Mouse (Mus musculus) liver, postnatal 0 days (tissue): ENCODE measurements around the gene Ccdc30. TPM values are rescaled to one million over a fixed set of nuclear protein-coding genes. Genes with fewer than 3 reads are reported as not detected.

Experiments used
- ATAC-seq: fragments of 200-750 bp; cut with Nextera tagmentation; 2 replicates; pipeline ENCODE4 v1.8.0; 2017; ENCODE audit warnings: mild to moderate bottlenecking, moderate library complexity
- DNase-seq: peaks from one replicate; pipeline ENCODE4 v3.0.0-alpha.2; 2016
- H3K27ac ChIP-seq: fragments of 300-500 bp; sonication (generic); 2 replicates; pipeline ENCODE4 v1.5.1; 2014; ENCODE audit warnings: antibody characterized with exemption, moderate library complexity, mild to moderate bottlenecking, low read depth
- H3K27me3 ChIP-seq: fragments of 300-500 bp; sonication (generic); 2 replicates; pipeline ENCODE4 v1.6.1; 2014; ENCODE audit warnings: low read length, control low read depth, mixed read lengths; ENCODE audit not compliant: insufficient read depth
- H3K36me3 ChIP-seq: fragments of 300-500 bp; sonication (generic); replicated peaks from 2 replicates; pipeline ENCODE4 v1.6.1; 2014; ENCODE audit warnings: mild to moderate bottlenecking, control low read depth, low read length, moderate library complexity, mixed read lengths; ENCODE audit not compliant: insufficient read depth
- H3K4me1 ChIP-seq: fragments of 300-500 bp; sonication (generic); 2 replicates; pipeline ENCODE4 v1.6.1; 2014; ENCODE audit warnings: antibody characterized with exemption, mild to moderate bottlenecking, control low read depth; ENCODE audit not compliant: insufficient read depth
- H3K4me2 ChIP-seq: fragments of 300-500 bp; sonication (generic); 2 replicates; pipeline ENCODE4 v1.6.1; 2014; ENCODE audit warnings: low read depth, mild to moderate bottlenecking, low read length, moderate library complexity, mixed read lengths
- H3K4me3 ChIP-seq: fragments of 300-500 bp; sonication (generic); 2 replicates; pipeline ENCODE4 v1.5.1; 2014; ENCODE audit warnings: low read depth, low read length
- H3K9ac ChIP-seq: fragments of 300-500 bp; sonication (generic); replicated peaks from 2 replicates; pipeline ENCODE4 v1.6.1; 2014; ENCODE audit warnings: mild to moderate bottlenecking, moderate library complexity
- H3K9me3 ChIP-seq: fragments of 300-500 bp; sonication (generic); 2 replicates; pipeline ENCODE4 v1.6.1; 2016; ENCODE audit warnings: mild to moderate bottlenecking, control low read depth, low read length, mixed read lengths
- CTCF ChIP-seq: sonication (generic); IDR thresholded peaks from 2 replicates; pipeline ENCODE4 v1.5.1; 2016; ENCODE audit warnings: antibody characterized with exemption, low read depth
- EP300 ChIP-seq: IDR thresholded peaks from 2 replicates; pipeline ENCODE4 v1.6.1; 2016; ENCODE audit warnings: antibody characterized with exemption, low read depth, mild to moderate bottlenecking
- WGBS: fragments of 180-500 bp; shearing (Covaris S2); extraction: QIAGEN DNeasy Blood & Tissue Kit; methylation state at CpG from one replicate; pipeline ENCODE4 v1.1.7; 2014; ENCODE audit not compliant: insufficient replicate concordance; 5-methylcytosine and 5-hydroxymethylcytosine counted together
- polyA plus RNA-seq: library from polyadenylated mRNA; unstranded; fragments of >200 nt; fragmentation: Nextera tagmentation; extraction: Ambion mirVana; gene quantifications from 2 replicates; pipeline ENCODE4 v1.2.1, GENCODE M21; 2015

Gene Ccdc30
- polyA plus RNA-seq, 1 experiment from 2014 or later: 2.4 TPM

DNA sequence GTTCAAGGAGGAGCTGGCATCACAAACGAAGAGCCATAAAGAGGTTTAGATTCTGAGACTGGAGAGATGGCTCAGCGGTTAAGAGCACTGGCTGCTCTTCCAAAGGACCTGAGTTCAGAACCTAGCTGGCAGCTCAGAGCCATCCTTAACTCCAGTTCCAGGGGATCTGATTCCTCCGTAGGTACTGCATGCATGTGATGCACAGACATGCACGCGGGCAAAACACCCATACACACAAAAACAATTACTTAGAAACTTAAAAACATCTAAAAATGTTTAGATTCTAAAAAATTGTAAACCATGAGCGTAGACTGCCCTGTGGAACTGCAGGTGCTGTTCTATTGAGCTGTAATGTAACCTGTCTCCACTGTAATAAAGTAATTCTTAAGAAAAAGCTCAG is 45.9 kb downstream of the Ccdc30 start:
- ATAC-seq: no peak
- DNase-seq: no peak
- TF ChIP-seq EP300 (no peak), CTCF (no peak)
- H3K9ac ChIP-seq: no peak overlapping the region
- H3K27ac ChIP-seq: no peak overlapping the region
- WGBS: 83% methylated on average over 6 of the region's 6 CpGs
- no peaks in the 10 kb centered on the region for H3K4me1 ChIP-seq
- H3K36me3 ChIP-seq: no peaks in the 10 kb centered on the region
- no peak overlapping the region for H3K4me2 ChIP-seq
- no peaks in the 10 kb centered on the region for H3K27me3 ChIP-seq
- no peaks in the 10 kb centered on the region for H3K9me3 ChIP-seq
- no peak overlapping the region for H3K4me3 ChIP-seq

DNA sequence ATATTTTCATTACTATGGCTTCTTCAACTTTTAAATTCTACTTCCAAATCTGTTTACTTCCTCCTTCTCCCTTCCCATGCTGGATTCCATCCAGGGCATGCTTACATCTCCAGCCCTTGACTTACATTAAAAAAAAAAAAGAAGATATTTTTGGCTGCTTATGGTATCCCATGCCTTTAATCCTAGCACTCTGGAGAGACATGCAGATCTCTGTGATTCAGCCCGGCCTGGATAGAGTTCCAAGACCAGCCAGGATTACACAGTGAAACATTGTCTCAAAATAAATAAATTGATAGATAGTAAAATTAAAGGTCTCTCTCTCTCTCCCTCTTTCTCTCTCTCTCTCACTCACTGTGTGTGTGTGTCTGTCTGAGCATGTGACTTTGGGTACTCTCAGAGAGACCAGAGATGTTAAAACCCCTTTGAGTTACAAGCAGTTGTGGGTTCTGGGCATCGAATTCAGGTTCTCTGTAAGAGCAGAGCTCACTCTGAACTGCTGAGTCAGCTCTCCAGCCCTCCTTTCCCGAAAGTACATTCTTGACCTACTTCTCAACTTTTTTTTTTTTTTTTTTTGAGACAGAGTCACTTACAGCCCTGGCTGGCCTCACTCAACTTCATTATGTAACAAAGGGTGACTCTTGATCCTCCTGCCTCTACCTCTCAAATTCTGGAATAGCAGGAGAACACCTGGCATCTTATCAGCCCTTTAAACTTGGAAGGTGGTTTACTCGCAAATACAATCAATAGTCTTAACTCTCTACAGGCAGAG is 48.4 kb downstream of the Ccdc30 start:
- Histone ChIP-seq H3K9ac (no peak overlapping the region), H3K9me3 (no peaks in the 10 kb centered on the region), H3K4me3 (no peak overlapping the region), H3K4me2 (no peak overlapping the region), H3K36me3 (no peaks in the 10 kb centered on the region), H3K4me1 (no peaks in the 10 kb centered on the region), H3K27me3 (no peaks in the 10 kb centered on the region), H3K27ac (no peak overlapping the region)
- no peak for ATAC-seq
- DNase-seq: no peak
- TF ChIP-seq CTCF (no peak), EP300 (no peak)
- 49% methylated on average over 4 of the region's 4 CpGs for WGBS

DNA sequence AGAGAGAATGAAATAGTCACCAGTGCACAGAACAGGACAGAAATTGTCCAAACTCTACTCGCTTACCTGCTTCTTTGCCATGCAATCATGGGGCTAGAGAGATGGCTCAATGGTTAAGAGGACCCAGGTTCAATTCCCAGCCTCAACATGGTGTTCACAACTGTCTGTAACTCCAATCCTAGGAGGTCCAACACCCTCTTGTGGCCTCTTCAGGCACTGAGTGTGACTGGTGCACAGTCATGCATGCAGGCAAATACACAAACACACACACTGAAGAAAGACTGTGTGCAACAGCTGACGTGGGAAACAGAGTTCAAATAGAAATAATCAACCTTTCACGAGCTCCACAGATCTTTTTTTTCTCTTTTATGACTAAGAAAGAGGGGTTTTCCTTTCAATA is 53.1 kb downstream of the Ccdc30 start:
- no peaks in the 10 kb centered on the region for H3K36me3 ChIP-seq
- peaks cover 4% of the 10 kb centered on the region; the same call in 1 of the 2 replicates for H3K4me1 ChIP-seq
- no peak for TF ChIP-seq EP300
- TF ChIP-seq CTCF: no peak
- 66% methylated on average over 3 of the region's 3 CpGs for WGBS
- no peak overlapping the region for H3K4me3 ChIP-seq
- ATAC-seq (no peak), DNase-seq (no peak)
- H3K4me2 ChIP-seq: no peak overlapping the region
- no peak overlapping the region for H3K9ac ChIP-seq
- H3K9me3 ChIP-seq: no peaks in the 10 kb centered on the region
- no peak overlapping the region for H3K27ac ChIP-seq
- no peaks in the 10 kb centered on the region for H3K27me3 ChIP-seq

DNA sequence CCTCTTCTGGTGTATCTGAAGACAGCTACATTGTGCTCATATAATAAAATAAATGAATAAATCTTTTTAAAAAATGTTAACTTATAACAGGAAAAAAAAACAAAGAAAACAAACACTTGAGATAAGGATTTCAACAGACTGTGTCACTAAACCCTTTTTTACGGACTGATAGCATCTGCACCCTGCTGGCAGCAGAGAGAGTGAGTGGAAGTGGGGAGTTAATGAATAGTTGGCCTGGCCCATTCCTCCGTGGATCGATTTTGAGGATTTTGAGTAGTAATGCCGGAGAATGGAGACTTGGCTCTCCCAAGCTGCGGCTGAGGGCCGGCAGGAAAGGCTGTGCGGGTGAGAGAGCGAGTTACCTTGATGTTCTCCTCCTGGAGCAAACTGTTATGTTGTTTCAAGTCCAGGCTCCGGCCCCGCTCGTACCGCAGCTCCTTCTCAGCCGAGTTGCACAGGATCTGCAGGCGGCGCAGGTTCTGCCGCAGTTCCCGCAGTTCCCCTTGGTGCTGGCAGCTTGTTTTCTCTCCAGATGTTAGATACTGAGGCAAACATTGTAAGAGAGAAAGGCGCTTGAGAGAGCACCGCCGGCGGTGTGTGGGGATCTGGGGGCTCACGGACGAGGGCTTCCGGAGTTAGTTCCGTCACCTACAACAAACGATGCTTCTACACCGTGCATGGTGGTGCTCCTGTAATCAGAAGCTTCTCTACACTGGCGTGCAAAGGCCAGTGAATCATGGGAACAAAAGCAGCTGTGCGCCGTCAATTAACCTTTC is 55.9 kb downstream of the Ccdc30 start:
- Histone ChIP-seq H3K27me3 (no peaks in the 10 kb centered on the region), H3K4me2 (peak overlapping the region; percentile 77), H3K9me3 (no peaks in the 10 kb centered on the region), H3K27ac (0 out of 2 replicates have a peak overlapping the region, but pooled peaks have one; percentile 6), H3K36me3 (no peaks in the 10 kb centered on the region), H3K4me3 (peak overlapping the region; percentile 52), H3K9ac (peak overlapping the region; percentile 55), H3K4me1 (peaks cover 4% of the 10 kb centered on the region; the same call in 1 of the 2 replicates)
- TF ChIP-seq EP300 (no peak), CTCF (peak; percentile 3; the same call in 1 of the 2 replicates)
- peak; percentile 17 for DNase-seq
- ATAC-seq: peak; percentile 25; the same call in 1 of the 2 replicates
- WGBS: 11% methylated on average over 30 of the region's 30 CpGs

DNA sequence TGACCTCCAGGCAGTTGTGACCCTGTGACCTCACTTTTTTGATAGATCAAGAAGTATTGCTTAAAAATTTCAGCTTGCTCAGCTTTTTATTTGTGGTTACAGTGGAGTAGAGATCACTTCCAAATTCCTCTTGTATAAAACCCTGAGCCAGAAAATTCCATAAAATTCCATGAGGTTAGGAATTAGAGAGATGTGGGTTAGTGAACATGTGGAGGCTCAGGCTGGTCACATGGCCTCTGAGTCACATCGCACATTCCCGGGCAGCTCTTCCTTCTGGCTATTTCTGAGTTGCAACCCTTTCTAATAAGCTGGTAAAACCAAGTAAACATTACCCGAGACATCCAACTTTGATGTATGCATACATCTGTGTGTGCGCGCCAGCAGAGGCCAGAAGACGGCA is 69.8 kb downstream of the Ccdc30 start:
- no peak overlapping the region for H3K27ac ChIP-seq
- DNase-seq (no peak), ATAC-seq (no peak)
- no peak overlapping the region for H3K9ac ChIP-seq
- H3K4me2 ChIP-seq: no peak overlapping the region
- H3K4me3 ChIP-seq: no peak overlapping the region
- no peaks in the 10 kb centered on the region for H3K36me3 ChIP-seq
- no peaks in the 10 kb centered on the region for H3K9me3 ChIP-seq
- WGBS: 77% methylated on average over 6 of the region's 6 CpGs
- no peaks in the 10 kb centered on the region for H3K27me3 ChIP-seq
- no peaks in the 10 kb centered on the region for H3K4me1 ChIP-seq
- TF ChIP-seq CTCF: no peak

DNA sequence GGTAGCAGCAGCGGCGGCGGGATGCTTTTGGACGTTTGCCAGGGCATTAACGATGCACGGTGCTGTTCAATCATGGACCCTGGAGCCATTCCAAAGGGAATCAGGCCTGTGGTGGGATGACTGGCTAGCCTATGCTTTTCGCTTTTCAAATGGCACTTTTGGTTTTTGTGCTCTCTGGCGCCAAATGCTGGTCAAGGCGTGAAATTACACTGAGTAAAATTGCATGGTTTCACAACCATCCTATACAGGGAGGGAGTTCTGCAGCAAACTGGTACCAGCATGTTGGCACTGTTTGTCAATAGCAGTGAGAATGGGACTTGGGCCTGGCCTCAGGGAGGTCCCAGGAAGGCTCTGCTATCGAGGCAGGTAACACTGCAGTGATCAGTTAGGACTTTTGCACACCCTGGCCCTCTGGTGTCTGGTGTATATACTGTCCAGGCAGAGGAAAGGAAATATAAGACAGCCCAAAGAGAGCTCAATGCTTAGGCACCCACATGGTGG is 76.4 kb downstream of the Ccdc30 start:
- 5% methylated on average over 10 of the region's 10 CpGs for WGBS
- Histone ChIP-seq H3K9ac (no peak overlapping the region), H3K27ac (peak overlapping the region; percentile 69; the same call in 1 of the 2 replicates), H3K4me1 (no peaks in the 10 kb centered on the region), H3K9me3 (no peaks in the 10 kb centered on the region), H3K4me2 (peak overlapping the region; percentile 49; the same call in 1 of the 2 replicates), H3K4me3 (no peak overlapping the region), H3K36me3 (no peaks in the 10 kb centered on the region), H3K27me3 (no peaks in the 10 kb centered on the region)
- DNase-seq (peak; percentile 69), ATAC-seq (peak; percentile 80)
- TF ChIP-seq CTCF (peak; percentile 88), EP300 (no peak)
